Mouse (Mus musculus) intestine, postnatal 0 days (tissue): Measurements from ENCODE around the gene Vav1. TPM values are rescaled to one million over a fixed set of nuclear protein-coding genes. Genes with fewer than 3 reads are reported as not detected.
A peak's percentile ranks its signal among the peaks of the same experiment; 100 is the strongest.

Source experiments
- ATAC-seq: fragments of 200-750 bp; cut with Nextera tagmentation; 2 replicates; pipeline ENCODE4 v1.8.0; 2017; ENCODE audit warnings: mild to moderate bottlenecking, moderate TSS enrichment, moderate library complexity
- H3K27ac ChIP-seq: fragments of 300-500 bp; sonication (generic); 2 replicates; pipeline ENCODE4 v1.5.1; 2014; ENCODE audit warnings: mild to moderate bottlenecking, low read depth, low read length, moderate library complexity
- H3K27me3 ChIP-seq: fragments of 300-500 bp; sonication (generic); replicated peaks from 2 replicates; pipeline ENCODE4 v1.6.1; 2014; ENCODE audit warnings: low read length, mixed read lengths; ENCODE audit not compliant: control insufficient read depth, insufficient read depth
- H3K36me3 ChIP-seq: fragments of 300-500 bp; sonication (generic); 2 replicates; pipeline ENCODE4 v1.6.1; 2014; ENCODE audit warnings: mild to moderate bottlenecking, moderate library complexity; ENCODE audit not compliant: control insufficient read depth, insufficient read depth
- H3K4me1 ChIP-seq: fragments of 300-500 bp; sonication (generic); replicated peaks from 2 replicates; pipeline ENCODE4 v1.6.1; 2014; ENCODE audit warnings: antibody characterized with exemption, low read length, mixed read lengths; ENCODE audit not compliant: control insufficient read depth, insufficient read depth
- H3K4me2 ChIP-seq: fragments of 300-500 bp; sonication (generic); replicated peaks from 2 replicates; pipeline ENCODE4 v1.6.1; 2014; ENCODE audit warnings: low read depth, mild to moderate bottlenecking, moderate library complexity
- H3K4me3 ChIP-seq: fragments of 300-500 bp; sonication (generic); 2 replicates; pipeline ENCODE4 v1.5.1; 2014; ENCODE audit warnings: low read depth, low read length
- H3K9ac ChIP-seq: fragments of 300-500 bp; sonication (generic); 2 replicates; pipeline ENCODE4 v1.6.1; 2014; ENCODE audit warnings: mild to moderate bottlenecking, low read depth, low read length
- H3K9me3 ChIP-seq: fragments of 300-500 bp; sonication (generic); 2 replicates; pipeline ENCODE4 v1.6.1; 2016; ENCODE audit warnings: mixed run types; ENCODE audit not compliant: control insufficient read depth
- CTCF ChIP-seq: sonication (generic); IDR thresholded peaks from 2 replicates; pipeline ENCODE4 v1.5.1; 2016; ENCODE audit warnings: low read depth, mild to moderate bottlenecking, control low read depth, antibody characterized with exemption, moderate library complexity
- WGBS: fragments of 180-500 bp; shearing (Covaris S2); extraction: QIAGEN DNeasy Blood & Tissue Kit; methylation state at CpG from one replicate; pipeline ENCODE4 v1.1.7; 2014; 5-methylcytosine and 5-hydroxymethylcytosine counted together
- polyA plus RNA-seq: library from polyadenylated mRNA; unstranded; fragments of >200 nt; fragmentation: Nextera tagmentation; extraction: Ambion mirVana; gene quantifications from 2 replicates; pipeline ENCODE4 v1.2.1, GENCODE M21; 2015

Vav1 gene
- polyA plus RNA-seq, 1 experiment from 2014 or later = 1.1 TPM

DNA sequence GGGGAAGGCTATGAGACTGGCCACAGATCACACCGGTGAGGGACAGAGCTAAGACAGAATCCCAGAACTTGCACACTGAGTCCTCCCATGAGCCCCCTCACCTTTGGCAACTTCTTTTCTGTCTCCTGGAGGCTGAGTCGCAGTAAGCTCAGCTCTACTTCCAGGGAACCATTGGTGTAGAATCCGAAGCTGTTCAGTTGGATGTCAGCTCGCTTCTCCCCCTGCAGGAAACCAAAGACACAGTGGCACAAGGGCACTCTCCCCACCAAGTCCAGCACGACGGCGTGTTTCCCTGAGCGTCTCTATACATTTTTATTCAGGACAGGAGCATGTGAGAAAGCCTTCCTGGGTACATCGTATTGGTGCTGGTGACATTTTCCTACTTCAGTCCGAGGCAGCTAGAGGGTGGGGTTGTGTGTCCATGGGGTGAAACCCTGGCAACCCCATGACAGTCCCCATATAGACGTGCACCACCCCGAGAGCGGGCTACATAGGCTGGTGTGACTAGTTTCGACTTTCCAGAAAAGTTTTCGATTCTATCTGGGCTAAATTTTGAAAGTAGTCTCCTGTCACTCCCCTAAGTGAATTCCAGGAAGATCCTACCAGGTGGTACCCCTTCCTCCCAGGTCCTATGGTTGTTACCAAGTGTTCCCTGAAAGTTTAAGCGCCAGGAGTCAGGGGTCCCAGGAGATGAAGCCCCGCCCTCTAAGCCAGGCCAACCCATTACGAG, 32.1 kb upstream of the Vav1 start:
- ATAC-seq = no peak
- peaks cover 9% of the 10 kb centered on the region for H3K36me3 ChIP-seq
- WGBS = 3% methylated on average over 18 of the region's 18 CpGs
- H3K4me1 ChIP-seq = peaks cover 8% of the 10 kb centered on the region; the same call in 1 of the 2 replicates
- H3K27me3 ChIP-seq = no peaks in the 10 kb centered on the region
- peak overlapping the region; percentile 68 for H3K9ac ChIP-seq
- peak; percentile 66 for TF ChIP-seq CTCF
- H3K4me2 ChIP-seq = peak overlapping the region; percentile 80
- H3K9me3 ChIP-seq = no peaks in the 10 kb centered on the region
- peak overlapping the region; percentile 85 for H3K27ac ChIP-seq
- H3K4me3 ChIP-seq = peak overlapping the region; percentile 88

GRCm38 (mm10) chr17:57247393-57248200, 31.3 kb upstream of the Vav1 start:
- H3K4me2 ChIP-seq = peak overlapping the region; percentile 92
- peak overlapping the region; percentile 88 for H3K4me3 ChIP-seq
- peaks cover 8% of the 10 kb centered on the region; the same call in 1 of the 2 replicates for H3K4me1 ChIP-seq
- TF ChIP-seq CTCF = no peak
- peak overlapping the region; percentile 68 for H3K9ac ChIP-seq
- WGBS = under 1% methylated on average over 46 of the region's 46 CpGs
- H3K9me3 ChIP-seq = no peaks in the 10 kb centered on the region
- peak overlapping the region; percentile 85 for H3K27ac ChIP-seq
- H3K36me3 ChIP-seq = peaks cover 6% of the 10 kb centered on the region; the same call in 1 of the 2 replicates
- H3K27me3 ChIP-seq = no peaks in the 10 kb centered on the region
- peak; percentile 87 for ATAC-seq

DNA sequence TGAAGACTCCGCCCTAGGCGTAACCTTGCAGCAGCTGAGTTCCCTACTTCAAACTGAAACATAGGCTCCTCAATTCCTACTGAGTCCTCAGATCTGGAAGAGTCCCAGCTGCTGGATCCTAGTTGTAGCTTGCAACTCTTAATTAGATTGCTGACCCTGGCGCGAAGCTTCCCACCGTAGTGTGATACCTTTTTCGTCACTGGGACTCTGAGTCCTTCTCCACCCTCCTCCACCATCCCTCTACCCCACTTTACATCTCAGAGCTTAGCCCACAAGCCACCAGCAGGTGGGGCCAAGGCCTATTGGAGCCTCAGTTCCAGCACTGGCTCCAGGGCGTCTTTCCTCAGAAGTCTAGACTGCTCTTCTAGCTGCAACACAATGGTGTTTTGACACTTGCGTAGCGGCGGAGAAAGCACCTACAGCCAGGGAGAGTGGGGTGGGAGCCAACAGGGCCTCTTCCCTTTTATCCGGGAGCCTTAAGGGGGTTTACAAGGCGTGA, 30.6 kb upstream of the Vav1 start, which contains the start of gene Gpr108:
Gene Gpr108, minus strand, starts transcription at position 246 of the 499 bp plus-strand sequence.
- Histone ChIP-seq H3K36me3 (peaks cover 2% of the 10 kb centered on the region), H3K9ac (peak within 1 kb of the TSS; percentile 68), H3K27me3 (no peaks in the 10 kb centered on the region), H3K4me3 (peak within 1 kb of the TSS; percentile 88), H3K4me2 (peak within 1 kb of the TSS; percentile 92), H3K4me1 (peaks cover 8% of the 10 kb centered on the region; the same call in 1 of the 2 replicates), H3K27ac (peak within 1 kb of the TSS; percentile 85), H3K9me3 (no peaks in the 10 kb centered on the region)
- TF ChIP-seq CTCF = peak; percentile 93
- peak; percentile 62 for ATAC-seq
- under 1% methylated on average over 12 of the region's 12 CpGs for WGBS

- H3K36me3 ChIP-seq = peaks cover 7% of the 10 kb centered on the region
- ATAC-seq = no peak
- H3K27ac ChIP-seq = peak overlapping the region; percentile 54
- no peak for TF ChIP-seq CTCF
- peak overlapping the region; percentile 92 for H3K4me2 ChIP-seq
- peak overlapping the region; percentile 88 for H3K4me3 ChIP-seq
- H3K27me3 ChIP-seq = no peaks in the 10 kb centered on the region
- H3K9ac ChIP-seq = 0 out of 2 replicates have a peak overlapping the region, but pooled peaks have one; percentile 64
- H3K4me1 ChIP-seq = peaks cover 8% of the 10 kb centered on the region; the same call in 1 of the 2 replicates
- WGBS = 6% methylated on average over 13 of the region's 13 CpGs
- H3K9me3 ChIP-seq = no peaks in the 10 kb centered on the region
These were observed 30.1 kb upstream of the Vav1 start for GRCm38 (mm10) chr17:57248771-57249170.

DNA sequence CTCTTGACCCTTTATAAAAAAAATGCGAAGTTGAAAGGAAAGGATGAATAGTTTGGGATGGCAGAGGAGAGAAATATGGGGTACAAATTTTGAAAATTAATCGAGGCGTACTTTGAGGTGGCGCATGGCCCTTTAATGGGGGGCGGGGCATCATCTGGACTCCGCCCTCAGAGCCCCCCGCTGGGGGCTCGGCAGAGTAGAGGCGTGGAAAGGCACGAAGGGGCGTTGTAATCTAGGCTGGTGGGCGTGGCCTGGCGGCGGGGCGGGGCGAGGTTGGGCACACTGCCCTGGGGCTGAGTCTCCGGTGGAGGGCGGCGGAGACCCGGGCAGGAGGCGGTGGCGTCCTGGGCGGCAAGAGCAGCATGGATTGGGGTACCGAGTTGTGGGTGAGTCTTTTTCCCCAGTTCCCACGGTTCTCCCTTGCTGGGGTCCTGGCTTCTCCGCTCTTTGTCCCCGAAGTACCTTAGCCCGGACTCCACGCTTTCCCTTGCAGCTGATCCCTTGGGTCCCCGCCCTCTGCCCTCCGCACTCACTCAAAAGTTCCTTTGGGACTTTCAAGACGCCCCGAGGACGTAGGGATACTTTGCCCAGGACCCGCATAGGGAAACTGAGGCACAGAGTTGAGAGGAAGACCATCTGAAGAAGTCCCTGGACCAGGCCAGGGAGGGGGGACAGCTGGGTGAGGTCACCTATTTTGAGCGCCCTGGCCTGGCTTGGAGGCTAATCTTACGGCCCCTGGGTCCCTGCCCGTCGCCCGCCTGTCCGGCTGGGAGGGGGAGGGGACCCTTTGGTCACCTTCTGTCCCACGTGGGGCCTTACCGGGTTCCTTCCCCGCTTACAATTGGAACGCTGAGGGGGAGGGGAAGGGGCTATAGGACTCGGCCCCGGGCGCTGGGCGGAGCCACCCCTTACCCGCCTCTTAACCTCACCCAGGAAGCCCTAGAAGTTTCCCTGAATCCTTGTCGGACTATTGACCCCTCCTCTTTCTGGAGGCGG, 29.4 kb upstream of the Vav1 start, which contains the start of gene Trip10:
Gene Trip10, plus strand, starts transcription at position 270 of the 996 bp plus-strand sequence.
- WGBS = under 1% methylated on average over 52 of the region's 52 CpGs
- ATAC-seq = peak; percentile 65
- peak within 1 kb of the TSS; percentile 92 for H3K4me2 ChIP-seq
- peaks cover 14% of the 10 kb centered on the region for H3K36me3 ChIP-seq
- H3K9me3 ChIP-seq = no peaks in the 10 kb centered on the region
- peak within 1 kb of the TSS; percentile 64 for H3K9ac ChIP-seq
- H3K27me3 ChIP-seq = no peaks in the 10 kb centered on the region
- H3K4me1 ChIP-seq = peaks cover 8% of the 10 kb centered on the region; the same call in 1 of the 2 replicates
- peak within 1 kb of the TSS; percentile 78 for H3K27ac ChIP-seq
- TF ChIP-seq CTCF = peak; percentile 65
- H3K4me3 ChIP-seq = peak within 1 kb of the TSS; percentile 88
